In genomic region chr15:27840579-27840978, GRCm38 (mm10) we compare ENCODE assay signal across 14 mouse cellular contexts.
DNase-seq lines count a peak whose midpoint lies in the region; ATAC-seq and TF ChIP-seq lines count a peak whose summit lies in the region.
"Had no signal": no experiment of that assay in that cellular context is flagged by ENCODE, and none has a peak within 500 bp of the region (broad histone marks: within the 10 kb centered on the region; RNA-seq: fewer than 3 reads in every experiment).

No protein-coding gene starts in this region.

- no peak overlapping the region for H3K4me2 ChIP-seq in kidney, embryonic 15.5 days

- H3K9ac ChIP-seq in kidney, embryonic 15.5 days = no peak overlapping the region

- H3K4me1 ChIP-seq in kidney, embryonic 15.5 days = no peaks in the 10 kb centered on the region
- H3K4me1 ChIP-seq in kidney, adult 2 months (ENCODE audit: control insufficient read depth, insufficient read depth, low read length) = no peaks in the 10 kb centered on the region
- H3K4me1 ChIP-seq: hindbrain, embryonic 10.5 days had no signal

- no peak for TF ChIP-seq POLR2A in kidney, adult 2 months (IDR thresholded peaks at IDR 0.05; ENCODE audit: low read depth, low read length)

- 69% methylated on average over 8 of the region's 8 CpGs for WGBS in kidney, embryonic 15.5 days
- whole genome bisulfite sequencing in kidney, adult 2 months = 87% methylated on average over 8 of the region's 8 CpGs

- H3K9me3 ChIP-seq in kidney, embryonic 15.5 days (replicated peaks) = no peaks in the 10 kb centered on the region
- H3K9me3 ChIP-seq: hindbrain, embryonic 10.5 days had no signal

- peaks cover 96% of the 10 kb centered on the region for H3K36me3 ChIP-seq in kidney, embryonic 15.5 days
- H3K36me3 ChIP-seq in kidney, adult 2 months (ENCODE audit: control insufficient read depth, insufficient read depth, low read length) = no peaks in the 10 kb centered on the region; the same call in 1 of the 2 replicates
- H3K36me3 ChIP-seq: G1E had no signal

- no peak overlapping the region for H3K4me3 ChIP-seq in kidney, embryonic 15.5 days (replicated peaks)
- no peak overlapping the region for H3K4me3 ChIP-seq in kidney, adult 2 months (ENCODE audit: insufficient read depth, low read depth, low read length)
- H3K4me3 ChIP-seq: erythroblast, embryonic 14.5 days; hindbrain, embryonic 10.5 days had no signal

- no peak for DNase-seq in kidney, adult 2 months
- DNase-seq in heart, adult 9 months (ENCODE audit: low spot score in 2 of 2) = peak; percentile 34 to 56
- DNase-seq in heart, postnatal 4 days = peak; percentile 56
- DNase-seq in adrenal gland, adult 18-20 months (ENCODE audit: low spot score in 2 of 2) = no peak
- no peak for DNase-seq in adrenal gland, postnatal 14 days
- DNase-seq in left cerebral cortex, adult 8-10 months (ENCODE audit: low spot score in 2 of 2) = no peak
- DNase-seq: kidney, adult 9 months; lung, postnatal 4 days had no signal

- 0 out of 2 replicates have a peak, but pooled peaks have one; percentile 33 for ATAC-seq in kidney, embryonic 15.5 days (replicated peaks; ENCODE audit: low FRiP score)
- ATAC-seq in megakaryocyte progenitor cell, adult 5-6 weeks (replicated peaks; ENCODE audit: poor library complexity) = peak; percentile 90
- ATAC-seq: activated CD4-positive, CD25-positive, alpha-beta regulatory T cell, adult 4 months had no signal

- no peak for TF ChIP-seq CTCF in kidney, adult 2 months (conservative IDR thresholded peaks at IDR 0.05; ENCODE audit: insufficient read depth, insufficient read length, low read depth, low read length)

- no peaks in the 10 kb centered on the region for H3K27me3 ChIP-seq in kidney, embryonic 15.5 days
- no peaks in the 10 kb centered on the region for H3K27me3 ChIP-seq in kidney, adult 2 months (replicated peaks; ENCODE audit: control insufficient read depth, insufficient read depth, low read length)

- no peak overlapping the region for H3K27ac ChIP-seq in kidney, embryonic 15.5 days
- H3K27ac ChIP-seq in kidney, adult 2 months (ENCODE audit: insufficient read depth, low read depth, low read length) = no peak overlapping the region
- H3K27ac ChIP-seq: hindbrain, embryonic 10.5 days had no signal

Comparison
In these comparisons a context has a peak if more than half of its experiments do, and no peak if none do; other contexts are left out.
1. DNase-seq: peak in heart, adult 9 months (2 of 2) and heart, postnatal 4 days (single experiment); none in kidney, adult 2 months (single experiment), adrenal gland, adult 18-20 months (0 of 2), adrenal gland, postnatal 14 days (single experiment) and left cerebral cortex, adult 8-10 months (0 of 2).